Mouse (Mus musculus) T-helper 17 cell (primary cell): Measurements from ENCODE around the gene Itprip.

Source experiments
- in situ Hi-C, 2 experiments: fragments of 300-600 bp; cut with MboI, MseI; formaldehyde crosslinking; loops; 1 replicate in 1 of 2; 2 replicates in 1 of 2; pipeline ENCODE4 v1.15.1; 2025; ENCODE audit warnings: high pct_unique_total_duplicates in 2 of 2

The Itprip gene

DNA sequence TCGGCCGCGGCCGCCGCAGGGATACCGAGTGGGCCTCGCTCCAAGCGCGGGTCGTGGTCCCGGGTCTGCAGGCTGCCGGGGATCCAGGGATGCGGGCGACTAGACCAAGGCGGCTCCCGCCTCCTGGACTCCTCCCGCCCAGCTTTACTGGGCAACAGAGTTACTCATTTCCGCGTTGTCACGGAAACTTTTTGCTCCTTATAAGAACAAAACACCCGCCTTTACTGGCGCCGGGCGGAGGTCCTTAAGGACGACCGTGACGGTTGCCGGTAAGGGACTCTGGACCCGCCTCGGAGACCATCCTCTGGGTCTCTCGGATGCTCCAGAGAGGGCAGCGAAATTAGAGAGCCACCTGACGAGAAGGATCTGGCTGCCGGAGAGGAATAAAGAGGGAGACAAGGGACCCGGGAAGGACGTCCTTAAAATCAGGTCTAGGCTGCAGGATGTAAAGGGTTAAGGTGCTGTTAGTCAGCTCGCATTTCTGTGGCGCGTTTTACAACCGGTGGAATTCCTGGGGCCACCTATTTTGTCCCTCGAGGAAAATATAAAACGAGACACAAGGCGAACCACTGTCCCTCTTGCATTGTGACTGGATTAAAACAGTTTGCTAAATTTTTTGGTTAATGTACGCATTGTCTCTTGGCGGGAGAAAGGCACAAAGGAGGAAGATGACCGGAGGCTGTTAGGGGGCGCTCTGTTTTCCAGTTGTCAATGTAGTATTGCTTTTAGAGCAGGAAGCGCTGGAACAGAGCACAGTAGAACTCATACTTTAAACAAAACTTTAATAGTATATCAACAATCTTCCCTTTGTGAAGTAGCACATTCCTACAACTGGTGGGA lies at the start of gene Itprip, which contains the start of gene Cfap43:
TSS of gene Itprip (minus strand) at position 174 of the 840 bp plus-strand sequence.
TSS of gene Cfap43 (minus strand) at position 162 of the 840 bp plus-strand sequence.
- in situ Hi-C loops, result no loop called here

DNA sequence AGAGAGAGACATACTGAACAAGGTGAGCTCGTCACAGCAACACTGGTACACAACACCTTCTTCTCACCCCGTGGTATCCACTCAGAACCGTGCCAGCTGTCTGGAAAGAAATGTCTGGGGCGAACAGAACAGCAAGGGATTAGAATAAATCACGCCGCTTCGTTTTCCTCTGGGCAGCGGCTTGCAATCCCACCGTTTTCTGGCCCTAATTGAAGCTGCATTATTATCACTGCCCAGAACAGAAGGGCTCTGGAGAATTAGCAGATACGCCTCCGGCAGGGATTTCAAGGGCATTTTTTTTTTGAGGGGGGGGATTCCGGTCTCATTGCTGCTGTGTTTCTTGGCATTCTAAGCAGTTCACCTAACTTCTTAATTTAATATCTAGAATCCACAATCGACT lies 39.1 kb upstream of the Itprip start:
- in situ Hi-C loops, result no loop called here

DNA sequence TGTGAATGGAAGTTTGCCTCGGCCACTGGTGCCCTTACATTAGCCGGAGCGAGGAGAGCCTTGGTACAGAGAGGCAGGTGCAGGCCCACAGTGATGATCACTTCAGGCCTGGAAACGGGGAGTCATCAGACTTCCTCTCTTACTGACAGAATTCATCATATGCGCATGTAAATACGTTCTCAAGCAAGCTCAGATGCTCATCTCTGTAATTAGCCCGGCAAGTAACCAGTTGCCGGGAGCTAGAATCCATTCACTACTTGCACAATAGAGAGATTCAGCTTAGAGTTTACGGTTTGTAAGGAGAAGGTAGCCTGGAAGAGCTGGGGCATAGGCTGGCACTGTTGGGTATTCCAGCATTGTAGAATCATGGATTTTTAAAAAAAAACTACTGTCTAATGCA lies 34.1 kb upstream of the Itprip start:
- in situ Hi-C loops, result no loop called here

DNA sequence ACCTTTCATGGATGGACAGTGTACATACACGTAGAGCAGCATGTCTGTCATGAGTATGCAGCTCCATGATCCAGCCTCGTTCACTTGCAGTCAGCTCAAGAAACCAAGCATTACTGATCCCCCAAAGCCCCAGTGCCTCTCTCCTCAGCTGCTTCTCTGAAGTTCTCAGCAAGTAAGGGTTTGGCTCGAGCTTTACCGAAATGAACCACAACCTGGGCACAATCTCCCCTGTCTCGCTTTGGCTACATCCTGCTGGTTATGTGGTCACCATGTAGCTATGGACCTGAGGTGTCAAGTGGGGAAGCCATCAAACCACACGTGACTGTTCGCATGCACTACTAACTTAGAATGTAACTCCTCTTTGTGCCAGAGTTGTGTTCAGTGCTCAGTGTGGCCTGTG lies 31.8 kb upstream of the Itprip start:
- in situ Hi-C loops, result no loop called here

DNA sequence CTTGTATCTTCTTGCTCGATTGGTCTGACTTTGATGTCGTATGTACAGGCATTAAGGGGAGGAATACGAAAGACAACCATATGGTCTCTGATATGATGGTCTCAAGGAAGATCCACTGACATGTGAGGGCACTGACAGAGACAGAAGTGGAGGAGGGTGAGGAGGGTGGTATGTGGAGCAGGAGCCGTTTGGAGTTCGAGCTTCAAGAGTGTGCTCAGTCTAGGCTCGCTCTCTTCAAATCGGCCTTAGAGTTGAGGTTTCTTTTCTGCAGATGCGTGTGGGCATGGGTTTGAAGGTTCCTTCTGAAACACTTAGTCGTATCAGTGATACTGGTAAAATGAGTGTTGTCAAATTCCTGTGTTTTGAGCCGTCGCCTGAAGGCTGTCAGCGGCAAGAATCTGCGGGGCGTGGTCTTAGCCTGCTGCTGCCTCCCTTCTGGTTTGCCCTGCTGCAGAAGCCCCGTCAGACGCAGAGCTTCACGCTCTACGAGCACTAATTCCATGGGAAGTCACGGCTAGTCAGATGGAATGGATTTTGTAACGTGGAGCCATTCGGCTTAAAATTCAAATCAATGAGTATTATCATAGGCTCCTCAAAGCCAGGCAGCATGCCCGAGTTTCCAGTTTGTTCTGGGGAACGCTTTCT lies 27.8 kb upstream of the Itprip start:
- in situ Hi-C loops, result no loop called here

DNA sequence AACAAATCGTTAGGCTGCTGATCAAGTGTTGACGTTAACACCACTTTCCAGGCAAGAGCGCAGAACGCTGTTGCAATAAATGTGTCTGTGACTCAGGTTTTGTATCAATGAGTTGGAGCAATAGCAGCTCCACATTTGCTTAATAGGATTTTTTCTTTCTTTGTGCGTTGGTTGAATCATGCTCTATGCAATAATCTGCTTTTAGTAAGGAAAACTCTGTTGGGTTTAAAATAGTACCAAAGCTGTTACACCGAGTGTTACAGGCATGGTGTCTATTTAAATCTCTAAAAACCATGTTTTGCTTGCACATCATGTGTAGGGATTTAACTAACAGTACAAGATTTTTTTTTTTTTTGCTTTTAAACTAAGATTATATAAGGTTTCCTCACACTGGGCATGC lies 20.3 kb upstream of the Itprip start:
- in situ Hi-C loops, result no loop called here

DNA sequence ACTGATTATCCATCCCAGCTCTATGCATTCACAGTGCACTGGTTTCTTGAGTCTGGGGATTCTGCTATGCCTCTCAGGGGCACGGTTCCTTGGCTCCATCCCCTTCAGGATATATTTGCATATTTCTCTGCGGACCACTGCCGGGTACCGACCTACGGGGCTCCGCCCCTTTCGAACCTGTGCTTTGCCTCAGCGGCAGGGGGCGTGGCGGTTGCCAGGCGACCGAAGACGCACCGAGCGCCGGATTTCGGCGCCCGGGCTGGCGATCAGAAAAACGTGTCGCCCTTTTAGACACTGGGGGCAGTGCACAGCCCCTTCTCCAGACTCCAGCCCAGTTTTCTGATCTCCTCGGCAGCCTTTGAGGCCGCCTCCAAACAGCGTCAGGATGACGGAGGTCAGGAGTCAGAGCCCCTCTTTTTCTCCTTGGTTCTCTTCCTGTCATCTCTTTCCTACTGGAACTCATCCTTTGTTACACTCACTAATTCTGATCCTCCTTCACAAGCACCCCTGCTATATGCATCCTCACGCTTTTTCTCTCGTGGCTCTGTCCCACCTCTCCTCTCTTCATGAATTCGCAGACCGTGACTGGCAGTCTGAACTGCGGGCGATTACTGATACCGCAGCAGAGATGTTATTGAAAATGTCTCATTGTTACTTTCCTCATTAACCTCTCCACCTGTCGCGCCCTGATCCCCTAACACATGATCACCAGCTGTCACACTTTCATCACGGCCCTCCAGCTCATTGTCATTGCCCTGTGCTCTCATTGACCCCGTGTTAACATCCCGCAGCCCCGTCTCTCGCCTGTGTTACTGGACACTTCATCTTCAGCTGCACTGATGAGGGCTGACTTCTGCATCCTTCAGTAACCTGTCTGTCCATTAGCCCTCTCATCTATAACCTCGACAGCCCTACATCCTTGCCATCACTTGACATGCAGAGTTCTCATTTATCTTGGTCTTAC lies 18.6 kb upstream of the Itprip start, which contains the start of gene Cfap58:
TSS of gene Cfap58 (plus strand) at position 233 of the 964 bp plus-strand sequence.
- in situ Hi-C loops, result no loop called here

DNA sequence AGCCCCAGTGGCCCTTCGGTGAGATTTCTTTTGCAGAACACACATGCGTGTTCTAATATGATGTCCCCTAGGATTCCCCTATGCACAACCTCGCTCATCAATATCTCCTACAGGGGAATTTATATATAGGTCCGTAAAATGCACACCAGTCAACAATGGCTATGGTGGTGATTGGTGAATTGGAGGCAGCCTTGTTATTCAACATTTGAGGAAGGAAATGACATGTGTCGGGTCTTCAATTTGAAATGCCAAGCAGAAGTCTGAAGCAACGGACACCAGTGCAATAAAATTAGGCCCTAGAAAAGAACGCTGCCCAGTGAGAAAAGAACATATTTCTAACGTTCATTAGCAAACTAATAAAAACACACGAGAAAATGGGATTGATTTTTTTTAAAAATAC lies 17.8 kb upstream of the Itprip start:
- in situ Hi-C loops, result no loop called here

DNA sequence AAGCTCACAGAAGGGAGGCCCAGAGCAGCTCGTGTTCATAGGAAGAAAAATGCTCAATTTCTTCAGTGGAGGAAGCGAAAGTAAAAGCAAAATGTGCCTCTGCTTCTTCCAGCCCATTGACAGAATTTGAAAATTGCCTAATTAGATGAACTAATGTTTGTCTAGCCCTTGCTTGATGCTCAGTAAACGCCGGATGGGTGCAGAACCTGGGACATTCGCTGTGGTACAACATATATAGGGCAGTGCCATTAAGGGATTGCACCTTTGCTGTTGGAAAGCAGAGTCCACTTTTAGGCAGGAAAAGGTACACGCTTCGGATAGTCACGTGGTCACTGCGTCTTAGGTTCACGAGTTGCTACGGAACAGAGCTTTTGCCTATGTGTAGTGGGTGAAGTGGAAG lies 17.4 kb upstream of the Itprip start:
- in situ Hi-C loops, result no loop called here

DNA sequence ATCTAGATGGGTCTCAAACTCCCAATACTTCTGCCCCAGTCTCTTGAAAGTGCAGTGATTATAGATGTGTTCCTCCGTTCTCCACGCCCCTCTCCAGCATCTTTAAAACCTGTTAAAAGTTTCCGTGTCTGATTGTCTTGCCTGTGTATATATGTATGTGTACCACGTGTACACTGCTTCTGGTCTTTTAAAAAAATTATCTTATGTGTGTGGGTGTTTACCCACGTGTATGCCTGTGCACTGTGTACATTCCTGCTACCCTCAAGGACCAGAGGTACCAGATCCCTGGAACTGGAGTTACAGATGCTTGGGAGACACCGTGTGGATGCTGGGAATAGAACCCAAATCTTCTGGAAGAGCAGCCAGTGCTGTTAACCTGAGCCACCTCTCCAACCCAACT lies 16.4 kb upstream of the Itprip start:
- in situ Hi-C loops, result no loop called here

DNA sequence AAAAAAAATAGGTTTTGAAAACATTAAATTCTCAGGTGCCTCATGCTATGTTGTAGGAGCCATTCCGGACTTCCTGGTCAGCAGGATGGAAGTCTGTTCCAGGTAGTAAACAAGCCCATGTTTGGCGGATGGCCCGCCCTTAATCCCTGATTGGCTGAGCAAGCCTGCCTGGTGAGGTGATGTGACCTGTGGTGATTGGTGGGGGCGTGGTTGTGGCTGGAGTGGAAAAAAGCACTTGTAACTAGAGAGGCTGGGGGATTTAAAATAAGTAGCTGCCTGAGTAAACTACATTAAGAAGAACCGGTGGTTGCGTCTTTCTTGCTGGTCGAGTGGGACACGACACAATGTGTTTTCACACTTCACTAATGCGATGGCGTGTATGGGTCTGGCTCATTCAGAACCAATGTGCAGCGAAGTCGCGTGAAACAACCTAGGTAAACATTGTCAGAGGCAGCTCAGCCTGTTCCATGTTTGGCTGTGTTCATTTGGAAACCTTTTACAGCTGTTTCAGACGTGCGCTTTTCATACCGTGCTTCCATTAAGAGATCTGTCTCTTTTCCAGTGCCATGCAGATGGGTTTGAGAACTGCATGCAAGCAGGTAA lies 15.6 kb upstream of the Itprip start:
- in situ Hi-C loops, result loop anchor here (5.0 kb wide), 1 partner anchor 52 kb away; no protein-coding TSS in a partner anchor

DNA sequence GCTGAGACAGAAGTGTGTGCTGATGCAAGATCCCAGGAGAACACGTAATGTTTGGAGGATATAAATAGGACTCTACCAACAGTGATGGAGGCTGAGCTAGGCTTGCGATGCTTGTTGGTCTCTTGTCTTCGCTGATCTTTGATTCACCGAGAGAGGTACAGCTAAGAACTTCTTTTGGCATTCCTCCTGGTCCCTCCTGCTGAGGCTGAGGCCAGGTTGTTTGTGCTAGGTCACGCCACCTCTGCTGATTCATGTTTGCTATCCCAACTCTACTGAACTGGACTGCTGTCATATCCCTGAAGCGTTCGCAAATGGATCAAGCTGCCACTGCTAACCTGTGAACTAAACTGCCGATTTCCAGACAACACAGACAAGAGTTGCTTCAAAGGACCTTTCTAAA lies 15.0 kb upstream of the Itprip start:
- in situ Hi-C loops, result loop anchor here (5.0 kb wide), 1 partner anchor 52 kb away; no protein-coding TSS in a partner anchor

DNA sequence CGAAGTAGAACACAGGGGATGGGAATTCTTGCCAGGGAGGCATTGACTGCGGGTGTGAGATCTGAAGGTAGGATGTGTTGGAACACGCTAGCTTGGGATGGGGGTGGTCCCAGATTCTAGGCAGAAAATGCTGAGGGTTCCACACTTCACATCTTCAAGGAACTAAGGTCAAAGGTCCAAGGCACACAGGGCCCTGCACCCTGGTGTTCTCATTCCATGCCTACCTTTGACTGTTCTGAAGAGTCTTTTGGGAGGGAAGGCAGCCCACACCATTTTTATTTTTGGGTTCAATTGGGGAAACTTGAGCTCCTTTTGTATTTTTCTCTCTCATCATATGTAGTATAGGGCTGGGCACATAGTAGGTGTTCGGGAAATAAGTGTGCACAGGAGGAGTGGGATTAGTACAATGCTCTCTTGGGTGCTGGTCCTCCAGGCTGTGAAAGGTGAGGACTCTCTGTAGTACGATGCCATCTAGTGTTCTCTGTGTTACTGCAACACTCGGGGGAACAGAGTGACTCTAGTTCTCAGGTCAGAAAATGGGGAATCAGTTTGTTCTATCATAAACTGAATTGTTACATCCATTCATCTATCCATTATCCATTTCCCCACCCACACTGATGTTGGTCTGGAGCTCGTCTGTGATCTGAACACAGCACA lies 13.0 kb upstream of the Itprip start:
- in situ Hi-C loops, result loop anchor here (5.0 kb wide), 1 partner anchor 50 kb away; no protein-coding TSS in a partner anchor

DNA sequence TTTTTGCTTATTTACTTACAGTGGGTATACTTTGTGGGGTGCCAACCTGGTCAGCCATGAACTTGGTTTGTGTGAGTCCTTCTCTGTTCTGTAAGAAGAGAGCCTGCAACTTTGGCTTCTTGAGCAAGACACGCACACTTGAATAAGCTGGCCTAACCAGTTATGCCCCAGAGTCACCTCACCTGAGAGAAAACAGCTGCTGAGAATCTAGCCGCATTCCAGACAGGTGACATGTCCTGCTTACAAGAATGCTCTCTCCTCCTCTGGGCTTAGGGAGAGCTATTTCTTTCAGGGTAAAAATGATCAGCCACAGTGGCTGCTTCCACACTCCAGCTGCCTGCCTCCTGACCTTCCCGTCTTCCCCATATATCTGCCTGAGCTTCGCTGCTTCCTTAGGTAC lies 9.9 kb upstream of the Itprip start:
- in situ Hi-C loops, result no loop called here

DNA sequence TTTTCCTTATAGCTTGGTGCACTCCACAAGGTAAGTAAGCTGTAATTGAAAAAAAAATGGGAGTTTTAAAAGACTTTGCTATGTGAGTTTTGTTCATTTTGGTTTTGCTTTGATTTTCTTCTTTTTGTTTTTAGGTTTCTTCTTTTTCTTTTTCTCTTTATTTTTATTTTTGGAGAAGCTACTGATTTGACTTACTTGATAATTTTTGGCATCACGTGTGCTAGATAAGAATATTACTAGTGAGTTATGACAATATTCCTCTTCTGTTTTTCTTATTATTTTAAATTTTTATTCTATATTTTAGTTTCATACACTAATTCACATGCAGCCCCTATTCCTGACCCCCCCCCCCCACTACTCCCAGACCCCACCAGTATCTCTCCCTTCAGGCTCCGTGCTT lies 7.9 kb upstream of the Itprip start:
- in situ Hi-C loops, result no loop called here

DNA sequence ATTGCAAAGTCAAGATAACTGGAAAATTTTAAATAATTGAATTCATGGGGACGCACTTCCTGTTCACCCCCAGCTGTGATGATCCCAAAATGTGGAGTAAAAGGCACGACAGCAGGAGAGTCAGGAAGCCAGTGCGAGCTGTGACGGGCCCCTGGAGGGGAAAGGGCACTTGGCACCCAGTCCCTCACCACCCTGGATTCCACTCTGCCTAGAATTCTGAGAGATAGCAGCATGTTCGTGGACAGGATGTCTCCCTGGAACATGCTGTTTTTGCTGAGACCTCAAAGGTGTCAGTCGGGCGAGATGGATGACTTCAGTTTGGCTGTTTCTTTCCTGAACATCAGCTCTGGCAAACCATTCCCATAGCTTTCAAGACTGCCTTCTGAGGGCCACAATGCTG lies 6.7 kb upstream of the Itprip start:
- in situ Hi-C loops, result no loop called here

DNA sequence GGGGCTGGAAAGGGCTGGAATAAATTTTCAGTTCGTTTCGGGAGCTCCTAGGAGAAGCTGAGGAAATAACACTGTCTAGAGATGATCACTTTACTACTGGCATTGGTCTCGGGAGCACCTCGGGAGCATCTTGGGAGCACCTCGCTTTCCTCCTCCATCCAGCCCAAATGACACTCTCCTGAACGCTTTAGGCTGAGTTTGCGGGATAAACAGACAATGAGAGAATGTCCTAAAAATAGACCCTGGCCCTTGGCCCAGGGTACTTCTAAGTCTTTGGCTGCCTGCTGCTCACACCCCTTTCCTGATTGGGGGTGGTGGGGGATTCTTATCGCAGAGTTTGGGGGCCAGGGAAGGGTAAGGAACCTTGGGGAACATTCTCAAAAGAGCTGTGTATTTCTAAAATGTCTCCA lies 872 bp upstream of the Itprip start:
- in situ Hi-C loops, result loop anchor here in 1 of 2 experiments (5.0 kb wide), 1 partner anchor 408 kb away; no protein-coding TSS in a partner anchor

DNA sequence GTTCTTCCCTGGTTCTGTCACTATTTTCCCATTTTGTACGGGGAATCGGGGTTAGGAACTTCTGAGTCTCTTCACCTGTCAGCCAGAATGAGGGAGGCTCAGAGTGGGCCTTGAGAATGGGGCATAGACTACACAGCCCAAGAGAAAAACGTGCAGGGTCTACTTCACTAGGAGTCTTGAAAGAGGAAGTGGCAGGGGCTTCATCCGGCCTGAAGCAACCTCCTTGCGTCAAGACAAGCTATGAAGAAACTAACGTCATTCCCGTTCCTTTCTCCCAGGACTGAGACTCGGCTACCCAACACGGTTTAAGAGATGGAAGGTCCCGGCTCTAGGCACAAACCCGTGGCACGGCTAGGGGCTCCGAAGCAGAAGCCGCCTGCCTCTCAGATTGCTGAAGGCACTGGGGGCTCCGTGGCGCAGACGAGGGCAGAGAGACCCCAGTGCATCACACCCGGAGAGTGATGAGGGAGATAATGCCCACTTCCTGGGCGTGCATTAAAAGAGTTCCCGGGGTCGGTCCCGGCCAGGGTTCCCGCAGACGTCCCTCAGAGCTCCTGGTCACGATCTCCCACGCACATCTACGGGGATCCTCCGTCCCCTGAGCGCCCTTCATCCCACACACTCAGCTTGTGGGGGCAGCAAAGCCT lies 521 bp downstream of the Itprip start:
- in situ Hi-C loops, result no loop called here

DNA sequence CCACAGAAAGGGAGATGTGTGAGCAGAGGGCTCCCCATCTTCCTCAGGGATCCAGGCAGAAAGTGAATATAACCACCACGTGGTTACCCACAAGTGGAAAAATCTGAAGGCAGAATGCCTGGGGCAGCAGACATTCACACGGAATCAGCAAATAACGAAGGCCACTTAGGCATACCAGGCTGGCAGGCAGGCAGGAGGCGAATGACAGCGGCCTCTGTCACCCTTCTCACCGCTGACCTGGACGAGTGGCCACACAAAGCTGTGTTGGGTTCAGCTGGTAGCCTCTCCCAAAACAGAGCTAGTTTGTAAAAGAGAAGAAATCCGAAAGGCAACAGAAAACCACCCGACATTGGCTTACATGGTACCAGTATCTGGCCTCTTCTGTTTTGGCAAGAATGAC lies 1.1 kb downstream of the Itprip start:
- in situ Hi-C loops, result no loop called here

DNA sequence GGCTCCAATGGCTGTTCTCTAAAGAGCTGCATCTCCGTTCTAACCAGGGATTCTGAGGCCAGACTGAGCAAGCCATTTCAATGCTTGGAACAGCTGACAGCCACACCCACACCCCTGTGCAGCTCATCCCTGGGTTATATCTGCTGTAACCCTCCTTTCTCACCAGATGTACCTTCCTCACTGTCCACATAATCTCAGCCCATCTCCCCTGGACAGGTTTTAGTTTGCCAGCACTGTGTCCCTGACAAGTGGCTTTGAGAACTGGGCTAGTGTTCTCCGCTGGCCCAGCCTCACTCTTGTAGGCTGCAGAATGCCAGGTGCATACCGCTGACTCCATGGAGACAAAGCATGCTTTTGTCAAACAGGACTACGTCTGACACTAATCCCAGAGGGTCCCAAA lies 1.7 kb downstream of the Itprip start:
- in situ Hi-C loops, result no loop called here
